Mouse (Mus musculus) embryo, embryonic 11.5 days (tissue): ENCODE data around the gene Apobec2.

ENCODE experiments used
- DNase-seq: peaks from one replicate; pipeline ENCODE4 v3.0.0-alpha.2; 2012; ENCODE audit warnings: low read depth, low spot score

Gene Apobec2

DNA sequence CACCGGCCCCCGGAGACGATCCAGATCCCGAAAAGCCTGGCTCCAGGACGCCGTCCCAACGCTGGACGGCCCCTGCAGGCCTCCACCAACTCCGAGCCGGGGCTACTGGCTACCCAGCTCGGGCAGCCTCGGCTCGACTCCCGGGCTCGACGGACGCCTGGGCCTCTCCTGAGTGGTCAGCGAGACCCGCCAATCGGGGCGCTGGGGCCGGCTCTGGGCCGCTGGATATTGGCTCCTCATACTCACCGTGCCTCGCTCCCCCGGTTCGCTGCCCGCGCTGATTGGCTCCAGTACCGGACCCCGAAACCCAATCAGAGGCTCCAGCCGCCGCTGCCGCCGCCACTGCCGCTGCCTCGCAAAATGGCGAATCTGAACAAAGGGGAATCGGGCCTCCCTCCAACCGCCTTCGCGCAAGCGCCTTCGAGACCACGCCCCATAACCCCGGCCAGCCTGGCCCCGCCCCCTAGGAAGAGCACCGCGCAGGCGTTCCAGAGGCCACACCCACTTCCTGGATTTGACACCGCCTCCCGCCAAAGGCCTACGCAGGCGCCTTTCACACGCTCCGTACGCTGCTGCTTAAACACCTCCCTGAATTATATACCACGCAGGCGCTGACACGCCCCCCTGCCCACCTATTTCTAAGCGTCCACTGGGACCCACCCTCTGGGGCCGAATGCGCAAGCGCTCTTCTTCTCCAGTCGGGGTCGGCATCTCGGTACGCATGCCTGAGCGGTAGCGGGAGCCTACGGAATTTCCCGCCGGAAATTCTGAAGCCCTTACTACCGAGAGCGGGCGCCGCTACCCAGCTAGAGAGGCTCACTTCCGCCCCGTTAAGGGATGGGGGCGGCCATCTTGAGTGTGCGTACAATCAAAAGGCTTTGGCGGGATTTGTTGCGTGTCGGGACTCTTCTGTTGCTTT, 23.1 kb downstream of the Apobec2 start, which contains the start of the genes Nfya and Oard1:
TSS of gene Nfya (minus strand) at position 527 of the 919 bp plus-strand sequence.
TSS of gene Oard1 (plus strand) at position 635 of the 919 bp plus-strand sequence.
- peak; percentile 99 for DNase-seq

DNA sequence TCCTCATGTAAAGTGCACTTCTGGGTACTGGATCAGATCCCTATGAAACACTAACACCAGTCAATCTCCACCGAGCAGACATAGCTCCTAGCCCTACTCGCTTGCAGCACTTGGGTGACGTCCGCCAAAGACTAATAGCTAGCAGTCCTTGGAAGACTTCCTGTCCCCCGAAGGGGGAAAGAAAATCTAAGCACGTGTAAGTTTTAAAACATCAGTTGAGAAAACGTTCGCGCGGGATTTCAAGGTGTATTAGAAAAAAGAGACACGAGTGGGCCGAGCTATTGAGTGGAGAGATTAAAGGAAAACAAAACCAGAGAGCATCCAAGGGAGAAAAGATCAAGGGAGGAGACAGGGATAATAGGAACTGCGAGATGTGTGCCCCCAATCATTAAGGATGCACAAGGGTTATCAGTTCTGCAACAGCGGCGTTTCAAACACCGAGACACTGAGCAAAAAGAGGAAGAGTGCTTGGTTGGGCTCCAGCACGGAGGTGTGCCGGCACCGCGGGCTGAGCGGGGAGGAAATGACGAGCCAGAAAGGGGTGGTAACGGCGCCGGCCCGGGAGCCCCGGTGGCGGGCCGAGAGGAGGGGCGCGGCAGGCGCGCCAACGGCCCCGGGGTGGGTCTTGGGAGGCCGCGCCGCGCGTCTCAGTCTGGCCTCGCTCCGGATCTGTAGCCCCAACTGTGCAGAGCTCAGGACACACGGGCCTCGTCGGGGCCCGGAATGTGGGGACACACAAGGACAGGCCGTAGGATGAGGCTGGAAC, 24.0 kb downstream of the Apobec2 start:
- peak; percentile 40 for DNase-seq

DNA sequence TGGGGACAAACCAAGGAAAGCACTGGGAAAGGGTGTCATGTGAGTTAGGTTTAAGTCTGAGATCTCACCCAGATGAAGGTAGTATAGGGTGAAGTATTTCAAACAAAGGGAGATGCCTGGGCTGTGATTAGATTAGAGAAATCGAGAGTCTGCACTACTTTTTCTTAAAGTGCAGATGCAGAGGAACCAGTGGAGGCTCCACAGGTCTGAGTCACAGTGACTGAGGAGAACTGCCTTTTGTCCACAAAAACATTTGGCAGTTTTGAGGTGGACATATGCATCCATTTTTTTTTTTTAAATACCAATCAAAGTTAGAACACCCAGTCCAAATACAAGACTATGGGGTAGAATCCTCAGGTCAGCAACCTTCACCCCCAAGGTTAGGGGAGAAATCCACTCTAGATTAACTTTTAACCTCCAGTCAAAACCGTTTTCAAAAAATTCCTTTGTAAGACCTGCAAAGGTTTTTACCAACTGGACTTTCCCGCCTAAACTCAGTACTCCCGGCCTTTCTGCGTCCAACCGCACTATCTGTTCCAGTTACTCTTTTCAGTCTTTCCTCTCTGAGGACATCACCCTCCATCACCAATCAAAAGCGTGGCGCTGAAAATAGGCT, 24.7 kb downstream of the Apobec2 start:
- DNase-seq: peak; percentile 13

DNA sequence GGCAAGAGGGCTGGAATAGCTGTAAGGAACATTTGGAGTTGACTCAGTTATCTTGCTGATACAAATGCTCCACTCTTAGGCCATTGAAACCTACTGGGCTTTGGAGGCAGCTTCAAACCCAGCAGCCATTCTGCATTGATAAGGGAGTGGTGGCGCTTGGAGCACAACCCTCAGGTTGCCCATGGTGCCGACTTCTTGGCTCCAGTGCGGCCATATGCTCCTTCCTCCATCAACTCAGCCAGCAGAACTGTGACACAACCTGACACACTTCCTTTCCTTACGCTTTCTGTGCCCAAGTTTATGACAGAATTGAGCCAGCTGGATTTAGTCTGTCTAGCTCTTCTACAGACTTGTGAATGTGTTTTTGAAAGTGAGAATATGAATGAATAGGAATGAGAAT, 25.6 kb downstream of the Apobec2 start:
- DNase-seq: no peak

DNA sequence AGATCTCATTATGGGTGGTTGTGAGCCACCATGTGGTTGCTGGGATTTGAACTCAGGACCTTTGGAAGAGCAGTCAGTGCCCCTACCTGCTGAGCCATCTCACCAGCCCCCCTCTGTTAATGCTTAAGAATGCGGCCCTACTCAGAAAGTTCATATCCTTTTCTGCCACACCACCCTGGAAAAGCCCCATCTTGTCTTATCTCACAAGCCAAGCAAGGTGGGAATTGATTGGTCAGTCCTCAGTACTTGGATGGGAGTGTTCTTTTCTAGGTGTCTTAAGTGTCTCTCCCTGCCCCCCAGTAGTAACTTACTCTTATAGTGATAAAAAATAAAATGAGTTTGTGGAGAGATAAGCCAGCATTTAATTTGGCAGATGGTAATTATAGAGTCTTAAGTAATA, 28.0 kb downstream of the Apobec2 start:
- no peak for DNase-seq

DNA sequence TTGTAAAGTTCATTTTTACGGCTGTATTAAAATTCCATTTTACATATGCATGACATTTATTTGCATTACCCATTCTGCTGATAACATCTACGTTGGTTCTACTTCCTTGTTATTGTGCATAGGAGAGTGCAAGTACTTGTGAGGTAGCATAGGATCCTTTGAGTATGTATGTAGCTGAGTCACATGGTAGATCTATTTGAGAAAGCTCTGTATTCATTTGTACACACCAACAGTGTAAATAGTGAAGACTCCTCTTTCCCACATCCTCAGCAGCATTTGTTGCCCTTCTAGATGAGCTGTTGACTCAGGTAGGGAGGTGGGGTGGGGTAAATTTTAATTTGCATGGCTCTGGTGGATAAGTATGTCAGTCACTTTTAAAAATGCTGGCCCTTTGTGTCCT, 28.9 kb downstream of the Apobec2 start:
- no peak for DNase-seq

DNA sequence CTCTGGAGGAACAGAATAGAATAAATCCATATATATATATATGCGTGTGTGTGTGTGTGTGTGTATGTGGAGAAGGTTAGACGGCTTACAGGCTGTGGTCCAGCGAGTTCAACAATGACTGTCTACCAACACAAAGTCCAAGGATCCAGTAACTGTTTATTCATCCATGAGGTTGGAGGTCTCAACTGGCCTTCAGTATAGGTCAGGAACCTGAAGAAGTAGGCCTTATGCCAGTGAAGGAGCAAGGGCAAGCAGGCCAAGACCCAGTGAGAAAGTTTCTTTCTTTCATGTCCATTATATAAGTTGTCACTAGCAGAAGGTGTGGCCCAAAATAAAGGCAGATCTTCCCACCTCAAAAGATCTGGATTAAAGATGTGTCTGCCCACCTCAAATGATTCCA, 30.0 kb downstream of the Apobec2 start:
- no peak for DNase-seq

DNA sequence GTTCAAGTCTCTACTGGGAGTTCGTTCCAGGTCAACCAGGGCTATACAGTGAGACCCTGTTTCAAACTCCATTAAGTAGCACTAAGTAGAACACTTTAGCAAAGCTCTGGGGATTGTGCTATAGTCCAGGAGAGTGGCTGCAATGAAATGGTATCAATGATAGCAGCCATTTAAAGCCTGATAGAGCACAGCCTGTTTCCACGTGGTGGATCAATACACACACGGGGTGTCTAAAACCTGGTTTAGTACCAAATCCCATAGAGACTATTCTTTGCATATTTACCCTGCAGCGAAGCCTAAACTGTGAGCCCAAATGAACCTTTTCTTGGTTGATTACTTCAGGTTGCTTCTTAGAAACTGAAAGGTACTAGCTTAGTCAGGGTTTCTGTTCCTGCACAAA, 31.0 kb downstream of the Apobec2 start:
- no peak for DNase-seq

DNA sequence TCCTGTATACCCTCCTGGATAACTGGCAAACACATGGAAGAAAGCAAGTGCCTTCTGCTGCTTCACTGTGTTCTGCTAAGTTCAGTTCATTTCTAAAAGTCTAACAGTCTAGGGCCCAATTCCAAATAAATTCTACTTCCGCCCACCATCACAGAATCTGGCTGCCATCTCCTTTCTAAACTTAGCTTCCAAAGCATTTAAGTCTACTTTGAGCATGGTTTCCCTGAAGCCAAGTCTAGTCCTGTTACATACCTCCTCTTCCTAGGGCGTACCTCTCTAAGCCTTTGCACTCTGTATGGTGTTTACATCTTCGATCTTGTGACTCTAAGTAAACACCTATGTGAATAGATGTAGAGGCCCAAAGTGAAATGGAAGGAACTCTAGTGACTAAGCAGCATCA, 40.1 kb downstream of the Apobec2 start:
- DNase-seq: no peak

DNA sequence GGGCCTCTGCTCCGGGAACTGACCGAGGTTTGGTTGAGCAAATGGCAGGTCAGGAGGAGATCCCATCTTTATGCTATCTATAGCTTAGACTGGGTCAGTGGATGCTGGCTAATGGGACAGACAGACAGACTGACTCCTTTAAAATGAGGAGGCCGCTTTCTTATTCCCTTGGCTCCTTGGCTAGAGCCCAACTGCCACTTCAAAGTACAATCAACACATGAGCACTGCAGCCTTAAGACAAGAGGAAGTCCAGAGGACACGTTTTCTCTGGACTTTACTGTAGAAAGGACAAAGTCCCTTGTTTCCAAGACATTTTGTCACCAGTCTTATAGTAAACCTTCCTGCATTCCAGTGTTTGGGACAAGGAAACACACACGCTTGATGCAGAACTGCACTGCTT, 41.3 kb downstream of the Apobec2 start:
- DNase-seq: no peak

DNA sequence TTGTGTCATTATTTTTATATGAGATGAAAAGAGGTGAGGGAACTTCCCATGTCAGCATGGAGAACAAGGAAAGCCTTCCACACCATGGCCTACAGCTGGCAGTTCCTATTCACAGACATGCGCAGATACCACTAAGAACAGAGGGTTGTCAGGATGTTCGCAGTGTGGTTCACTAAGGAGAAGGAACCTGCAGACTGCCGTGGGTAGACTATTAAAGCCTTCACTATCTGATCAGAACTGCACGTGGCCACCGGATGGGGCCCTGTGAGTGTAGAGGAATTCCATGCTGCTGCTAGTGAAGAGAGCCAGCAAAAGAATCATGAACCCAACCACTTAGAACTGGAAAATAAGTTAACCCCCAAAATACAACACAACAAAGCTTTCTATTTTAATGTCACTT, 43.3 kb downstream of the Apobec2 start:
- DNase-seq: no peak

DNA sequence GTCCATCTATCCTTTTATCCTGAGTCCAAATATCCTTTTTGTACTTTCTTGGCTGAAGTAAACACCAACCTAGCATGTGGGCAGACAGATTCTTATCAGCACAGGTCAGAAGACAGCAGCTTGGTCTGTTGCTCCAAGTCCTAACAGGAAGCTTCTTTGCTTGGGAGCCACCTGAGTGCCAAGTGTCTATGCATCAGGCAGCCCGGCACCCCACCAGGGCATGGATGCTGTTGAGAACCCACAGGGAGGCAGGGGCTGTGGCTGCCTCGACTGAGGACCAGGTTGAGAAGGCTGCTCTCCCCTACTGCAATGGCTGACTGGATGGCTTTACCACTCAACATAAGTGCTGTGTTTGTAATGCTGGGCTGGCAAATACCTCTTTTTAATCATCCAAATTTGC, 44.1 kb downstream of the Apobec2 start:
- DNase-seq: no peak

DNA sequence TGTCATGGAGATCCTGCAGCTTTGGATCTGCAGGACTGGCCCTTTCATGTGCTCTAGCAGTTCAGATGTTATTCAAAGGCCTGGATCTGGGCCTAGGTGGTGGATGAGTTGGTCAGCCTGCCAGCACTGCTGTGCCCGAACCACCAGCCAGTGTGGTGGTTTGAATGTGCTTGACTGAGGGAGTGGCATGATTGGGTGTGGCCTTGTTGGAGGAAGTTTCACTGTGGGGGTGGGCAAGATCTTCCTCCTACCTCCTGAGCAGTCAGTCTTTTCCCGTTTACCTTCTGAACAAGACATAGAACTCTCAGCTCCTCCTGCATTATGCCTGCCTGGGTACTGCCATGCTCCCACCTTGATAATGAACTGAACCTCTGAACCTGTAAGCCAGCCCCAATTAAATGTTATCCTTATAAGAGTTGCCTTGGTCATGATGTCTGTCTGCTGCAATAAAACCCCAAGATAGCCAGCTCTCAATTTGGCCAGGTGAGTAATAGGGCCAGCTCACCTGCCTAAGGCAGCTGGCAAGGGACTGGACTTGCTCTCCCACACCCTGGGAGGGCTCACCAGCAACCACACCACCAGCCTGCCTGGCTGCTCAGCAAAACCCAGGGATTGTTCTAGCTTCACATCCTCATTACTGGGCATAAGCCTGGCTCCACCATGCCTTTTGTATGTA, 46.8 kb downstream of the Apobec2 start:
- no peak for DNase-seq

DNA sequence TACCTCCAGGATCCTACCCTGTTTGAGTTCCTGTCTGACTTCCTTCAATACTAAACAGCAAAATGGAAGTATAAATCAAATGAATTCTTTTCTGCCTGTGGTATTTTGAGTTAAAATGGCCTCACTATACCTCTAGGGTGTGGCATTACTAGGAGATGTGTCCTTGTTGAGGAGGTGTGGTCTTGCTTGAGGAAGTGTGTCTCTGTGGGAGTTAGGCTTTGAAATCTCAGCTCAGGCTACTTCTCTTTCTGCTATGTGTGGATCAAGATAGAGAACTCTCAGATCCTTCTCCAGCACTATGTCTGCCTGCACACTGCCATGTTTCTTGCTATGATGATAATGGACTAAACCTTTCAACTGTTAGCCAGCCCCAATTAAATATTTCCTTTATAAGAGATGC, 53.7 kb downstream of the Apobec2 start:
- DNase-seq: no peak

DNA sequence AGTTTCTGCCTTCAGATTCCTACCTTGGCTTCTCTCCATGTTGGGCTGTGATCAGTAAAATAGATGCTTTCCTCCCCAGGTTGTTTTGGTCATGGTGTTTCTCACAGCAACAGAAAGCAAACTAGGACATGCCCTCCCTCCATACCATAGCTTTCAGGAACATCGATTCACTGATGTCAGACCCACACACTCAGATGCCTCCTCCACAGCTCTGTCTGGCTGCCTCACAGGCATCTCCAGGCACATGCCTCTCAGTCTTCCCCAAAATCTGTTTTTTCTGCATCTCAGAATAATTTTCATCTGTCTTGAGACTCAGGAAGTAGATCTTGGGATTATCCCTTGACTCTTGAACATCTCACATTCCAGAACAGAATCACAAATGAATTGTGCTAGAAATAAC, 56.6 kb downstream of the Apobec2 start:
- DNase-seq: no peak

DNA sequence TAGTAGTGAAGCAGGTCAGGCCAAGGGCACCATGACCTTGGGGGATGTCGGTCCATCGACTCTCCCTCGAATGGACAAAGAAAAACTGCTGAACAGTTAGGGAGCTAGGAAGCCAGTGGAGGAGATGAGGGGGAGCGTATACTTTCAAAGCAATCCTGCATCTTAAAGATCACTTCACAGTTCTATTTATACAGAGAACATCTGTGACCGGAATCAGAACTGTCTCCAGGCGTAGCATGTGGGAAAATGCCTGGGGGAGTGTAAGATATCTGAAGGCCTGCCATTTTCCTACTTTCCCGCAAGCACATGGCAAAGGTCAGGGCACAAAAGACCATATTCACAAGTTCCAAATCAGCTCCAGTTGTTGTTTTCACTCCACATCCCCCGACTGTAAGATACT, 59.7 kb downstream of the Apobec2 start:
- DNase-seq: no peak

DNA sequence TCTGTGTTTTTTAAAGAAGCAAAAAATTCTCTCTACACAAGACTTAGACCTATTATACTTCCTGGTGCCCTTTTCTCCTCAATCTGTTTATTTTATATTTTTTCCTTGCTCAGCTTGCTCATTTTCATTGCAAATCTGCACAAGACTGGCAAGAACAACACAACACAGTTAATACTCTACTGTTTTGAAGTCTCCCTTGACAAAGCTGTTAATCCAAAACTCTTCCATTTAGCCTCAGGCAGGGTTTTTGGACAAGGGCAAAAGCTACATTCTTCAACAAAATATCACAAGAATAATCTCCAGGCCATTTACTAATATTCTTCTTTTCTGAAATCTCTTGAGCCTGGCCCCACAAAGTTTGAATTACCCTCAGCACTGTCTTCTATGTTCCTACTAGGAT, 61.1 kb downstream of the Apobec2 start:
- DNase-seq: no peak
